Mouse (Mus musculus): ENCODE results near the gene Ago3.

Ago3 gene

DNA sequence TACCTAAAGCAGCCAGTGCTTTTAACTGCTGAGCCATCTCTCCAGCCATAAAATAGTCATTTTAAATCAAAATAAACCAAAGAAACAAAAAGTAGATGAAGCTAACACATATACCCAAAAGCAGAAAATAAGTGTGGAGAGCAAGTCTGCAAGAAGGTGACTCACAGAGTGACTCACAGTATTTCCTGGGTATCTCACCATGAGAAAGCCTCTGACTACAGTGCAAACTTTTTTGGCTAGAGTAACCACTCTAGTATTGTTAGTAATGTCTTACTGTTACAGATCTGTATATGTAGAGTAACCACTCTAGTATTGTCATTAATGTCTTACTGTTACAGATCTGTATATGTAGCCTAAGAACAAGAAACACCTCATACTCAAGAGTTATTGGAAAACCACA lies 13.6 kb downstream of the Ago3 start:
- no peak for DNase-seq

DNA sequence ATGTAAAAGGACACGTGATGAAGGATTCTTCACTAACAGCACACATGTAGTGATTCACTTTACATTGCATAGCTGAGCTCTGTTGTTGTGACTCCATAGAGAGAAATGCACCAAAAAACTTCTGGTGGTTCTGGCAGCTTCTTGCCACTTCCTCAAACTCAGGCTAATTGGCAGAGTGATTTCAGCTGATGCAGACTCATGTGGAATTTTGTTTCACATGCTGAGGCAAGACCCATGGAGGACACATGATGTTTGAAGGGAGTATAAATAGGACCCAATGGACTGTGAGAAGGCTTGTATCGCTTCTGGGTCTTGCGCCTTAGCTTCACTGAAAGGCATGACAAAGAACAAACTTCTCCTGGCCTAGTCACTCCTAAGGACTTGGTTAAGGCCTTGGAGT lies 16.8 kb downstream of the Ago3 start:
- no peak for DNase-seq

DNA sequence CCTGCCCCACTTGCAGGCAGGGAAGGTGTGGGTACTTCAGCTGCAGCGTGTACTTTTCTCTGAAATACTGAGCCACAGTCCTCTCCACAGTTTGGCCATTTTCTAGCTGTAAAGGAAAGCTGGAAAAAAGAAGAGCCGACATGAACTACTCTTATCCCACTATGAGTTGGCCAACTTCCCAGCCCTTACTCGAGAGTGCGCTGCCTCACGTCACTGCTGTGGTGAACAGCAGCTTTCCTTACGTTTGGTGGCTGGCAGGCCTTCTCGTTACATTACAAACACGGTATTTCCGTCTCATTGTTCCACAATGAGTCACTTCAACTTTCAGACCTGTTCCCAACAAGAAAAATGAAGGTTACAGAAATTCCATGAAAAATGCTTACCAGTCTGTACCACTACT lies 57.9 kb downstream of the Ago3 start:
- DNase-seq = no peak

DNA sequence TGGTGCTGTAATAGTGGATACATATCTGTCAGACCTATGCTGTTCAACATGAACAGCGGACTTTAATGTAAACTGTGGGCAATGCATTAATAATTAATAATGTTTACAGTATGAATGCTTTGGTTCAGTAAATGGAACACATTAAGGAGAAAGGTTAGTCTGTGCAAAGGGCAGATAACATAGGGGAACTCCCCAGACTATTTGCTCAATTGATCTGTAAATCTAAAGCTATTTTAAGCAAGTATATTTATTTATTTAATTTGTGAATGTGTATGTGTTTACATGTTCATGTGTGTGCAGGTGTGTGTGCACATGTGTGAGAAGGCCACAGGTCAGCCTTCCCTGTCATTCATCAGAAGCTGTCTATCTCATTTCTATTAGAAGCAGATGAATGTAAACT lies 69.3 kb downstream of the Ago3 start:
- no peak for DNase-seq

DNA sequence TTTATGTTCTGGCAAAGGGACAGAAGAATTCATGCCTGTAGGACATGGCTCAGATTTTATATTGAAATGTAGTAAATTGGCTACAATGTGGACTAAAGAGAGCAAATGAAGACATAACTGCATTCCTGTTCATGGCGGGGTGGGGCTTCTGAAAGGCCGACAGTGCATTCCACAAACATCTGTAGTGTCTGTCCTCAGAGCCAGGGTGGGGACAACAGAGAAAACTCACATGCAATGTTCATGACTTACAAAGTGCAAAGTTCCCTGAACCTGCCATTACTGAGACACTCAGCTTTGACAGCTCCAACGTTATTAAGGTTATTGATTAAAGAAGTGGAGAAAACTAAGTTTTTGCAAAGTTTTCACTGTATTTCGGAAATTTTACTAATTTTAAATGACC lies 85.9 kb downstream of the Ago3 start:
- peak; percentile 45 for DNase-seq

DNA sequence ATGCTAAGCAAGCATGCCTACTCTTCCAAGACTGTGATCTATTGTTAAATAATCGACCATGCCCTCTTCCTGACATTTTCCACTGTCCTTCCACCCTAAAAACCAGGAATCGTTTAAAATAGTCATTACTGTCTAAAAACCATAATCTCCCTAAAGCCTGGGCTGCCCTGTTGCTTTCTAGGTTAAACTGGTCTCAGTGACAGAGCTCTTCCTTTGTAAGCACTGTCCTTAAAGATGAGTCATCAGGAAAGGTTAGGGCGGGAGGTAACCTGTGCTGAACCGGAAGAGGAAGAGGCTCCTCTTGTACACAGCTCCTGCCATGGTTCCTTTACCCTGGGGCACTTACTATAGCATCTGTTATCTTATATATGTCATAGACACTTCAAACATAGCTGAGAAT lies 89.9 kb downstream of the Ago3 start:
- DNase-seq = no peak

DNA sequence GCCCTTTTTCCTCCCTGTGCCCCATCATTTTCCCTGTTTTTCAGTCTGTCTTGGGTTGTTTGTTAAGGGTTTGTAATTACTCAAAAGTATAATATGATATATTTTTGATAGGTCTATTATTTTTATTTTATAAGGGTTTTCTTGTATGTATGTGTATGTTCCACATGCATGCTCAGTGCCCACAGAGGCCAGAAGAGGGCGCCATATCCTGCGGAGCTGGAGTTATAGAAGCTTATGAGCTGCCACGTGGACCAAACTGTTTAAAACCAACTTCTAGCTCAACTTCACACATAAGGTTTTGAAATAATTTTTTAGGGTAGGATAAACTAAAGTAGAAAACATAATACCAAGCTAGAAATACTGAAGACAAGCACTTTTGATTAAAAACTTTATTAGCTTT lies 97.0 kb downstream of the Ago3 start:
- DNase-seq = peak; percentile 19

DNA sequence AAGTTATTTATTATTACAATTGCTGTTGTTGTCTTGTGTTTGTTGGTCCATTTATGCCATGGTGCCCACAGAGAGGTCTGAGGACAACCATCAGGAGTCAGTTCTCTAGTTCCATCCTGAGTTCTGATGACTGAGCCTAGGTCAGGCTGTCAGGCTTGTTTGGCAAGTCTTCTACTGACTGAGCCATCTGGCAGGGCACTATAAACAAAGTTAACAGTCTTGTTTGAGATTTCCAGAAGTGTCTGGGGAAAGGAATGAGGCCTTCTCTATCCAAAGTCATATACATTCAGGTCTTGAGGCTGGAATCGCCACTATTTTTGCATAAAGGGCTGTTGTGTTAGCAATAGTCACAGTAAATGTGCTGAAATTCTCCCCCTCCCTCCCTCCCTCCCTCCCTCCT lies 97.6 kb downstream of the Ago3 start:
- no peak for DNase-seq

DNA sequence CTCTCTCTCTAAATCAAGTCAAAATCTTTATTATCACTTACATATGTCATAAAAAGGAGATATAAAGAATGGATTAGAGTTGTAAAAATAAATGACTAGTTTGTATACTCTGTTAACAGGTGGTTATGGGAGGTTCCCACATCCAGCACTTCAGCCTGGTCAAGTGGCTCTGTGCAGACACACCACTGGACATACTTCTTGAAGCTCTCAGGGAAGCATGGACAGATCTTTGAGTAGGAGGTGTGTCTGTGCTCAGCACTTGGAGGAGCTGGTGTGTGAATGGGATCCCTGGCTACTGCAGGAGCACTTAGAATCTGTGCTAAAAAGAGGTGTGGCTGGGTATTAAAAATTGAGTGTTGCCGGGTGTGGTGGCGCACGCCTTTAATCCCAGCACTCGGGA lies 99.1 kb downstream of the Ago3 start:
- DNase-seq = no peak

DNA sequence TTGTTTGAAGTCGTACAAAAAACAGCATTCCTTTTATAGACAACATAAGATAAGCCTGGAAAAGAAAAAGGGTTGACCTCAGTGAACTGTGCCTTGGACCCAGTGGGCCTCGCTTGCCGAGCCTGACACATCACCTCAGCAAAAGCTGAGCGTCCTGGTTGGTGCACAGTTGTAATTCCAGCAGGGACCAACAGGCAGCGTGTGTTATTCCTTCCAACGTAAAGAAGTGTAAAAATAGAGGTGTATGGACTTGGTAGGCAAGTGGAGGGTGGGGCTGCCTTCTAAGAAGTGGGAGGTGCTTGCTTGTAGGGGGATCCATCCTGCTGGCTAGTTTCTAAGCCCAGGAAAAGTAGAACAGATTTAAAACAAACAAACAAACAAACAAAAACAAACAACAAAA lies 103.3 kb downstream of the Ago3 start:
- DNase-seq = no peak

DNA sequence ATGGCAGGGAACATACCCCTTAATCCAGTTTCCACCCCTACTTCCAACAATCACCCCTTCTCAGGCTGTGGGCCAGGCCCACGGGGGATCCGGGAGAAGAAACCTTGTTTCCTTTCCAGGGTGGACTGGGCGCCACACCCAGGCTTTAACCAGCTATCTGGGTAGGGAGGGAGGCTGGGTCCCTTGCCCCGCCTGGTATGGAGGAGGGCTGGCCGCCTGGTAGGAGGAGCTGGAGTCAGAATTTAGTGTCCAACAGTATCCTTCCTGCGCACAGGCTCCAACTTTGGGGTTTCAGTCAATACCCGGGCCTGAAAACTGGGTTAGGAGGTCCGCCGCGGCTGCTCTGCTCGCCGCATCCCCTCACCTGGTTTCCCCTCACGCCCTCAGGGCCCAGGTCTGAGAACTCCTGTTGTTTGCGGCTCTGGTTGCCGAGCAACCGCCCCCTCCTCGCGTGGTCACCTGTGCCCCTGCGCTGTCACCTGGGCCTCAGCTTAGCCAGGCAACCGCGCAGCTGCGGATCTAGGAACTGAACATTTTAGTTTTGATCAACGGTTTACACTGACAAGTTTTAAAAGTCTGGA lies 104.0 kb downstream of the Ago3 start, which contains the start of gene Tekt2:
TSS of gene Tekt2 (minus strand) at position 408 of the 581 bp plus-strand sequence.
- DNase-seq = no peak

DNA sequence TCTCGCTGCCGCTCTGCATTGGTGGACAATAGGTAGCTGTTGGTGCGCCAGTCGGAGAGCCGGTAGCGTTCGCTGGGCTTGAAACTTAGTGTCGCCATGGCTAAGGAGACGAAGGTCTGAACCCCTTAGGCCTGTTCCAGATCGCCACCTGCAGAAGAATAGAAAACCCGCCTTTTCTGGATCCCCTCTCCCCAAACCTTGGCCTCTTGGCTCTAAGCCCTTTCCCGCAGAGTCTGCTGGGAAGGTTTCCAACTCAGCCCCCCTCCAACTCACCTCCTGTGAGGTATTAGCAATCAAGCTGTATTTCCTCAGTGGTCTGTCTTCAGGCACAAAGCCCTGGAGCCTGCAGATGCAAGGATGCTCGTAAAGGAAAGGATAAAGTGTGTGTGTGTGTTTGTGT lies 104.5 kb downstream of the Ago3 start:
- no peak for DNase-seq

DNA sequence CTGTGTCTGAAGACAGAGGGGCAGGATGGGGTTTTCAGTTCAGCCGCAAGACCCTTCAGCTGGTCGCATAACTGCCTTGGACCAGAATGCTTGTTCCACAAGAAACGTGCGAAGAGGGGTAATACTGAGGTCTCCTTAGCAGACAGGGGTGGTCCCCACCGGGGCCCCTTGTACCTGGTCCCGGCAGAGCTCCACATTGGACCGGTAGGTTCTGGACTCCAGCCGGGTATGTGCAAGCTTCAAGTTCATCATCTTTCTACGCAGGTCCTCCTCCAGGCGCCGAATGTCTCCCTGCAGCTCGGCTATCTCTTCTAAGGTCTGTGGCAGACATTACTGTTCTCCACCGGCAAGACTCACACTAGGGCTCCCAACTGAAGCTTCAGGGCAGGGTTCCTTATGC lies 106.7 kb downstream of the Ago3 start:
- no peak for DNase-seq

DNA sequence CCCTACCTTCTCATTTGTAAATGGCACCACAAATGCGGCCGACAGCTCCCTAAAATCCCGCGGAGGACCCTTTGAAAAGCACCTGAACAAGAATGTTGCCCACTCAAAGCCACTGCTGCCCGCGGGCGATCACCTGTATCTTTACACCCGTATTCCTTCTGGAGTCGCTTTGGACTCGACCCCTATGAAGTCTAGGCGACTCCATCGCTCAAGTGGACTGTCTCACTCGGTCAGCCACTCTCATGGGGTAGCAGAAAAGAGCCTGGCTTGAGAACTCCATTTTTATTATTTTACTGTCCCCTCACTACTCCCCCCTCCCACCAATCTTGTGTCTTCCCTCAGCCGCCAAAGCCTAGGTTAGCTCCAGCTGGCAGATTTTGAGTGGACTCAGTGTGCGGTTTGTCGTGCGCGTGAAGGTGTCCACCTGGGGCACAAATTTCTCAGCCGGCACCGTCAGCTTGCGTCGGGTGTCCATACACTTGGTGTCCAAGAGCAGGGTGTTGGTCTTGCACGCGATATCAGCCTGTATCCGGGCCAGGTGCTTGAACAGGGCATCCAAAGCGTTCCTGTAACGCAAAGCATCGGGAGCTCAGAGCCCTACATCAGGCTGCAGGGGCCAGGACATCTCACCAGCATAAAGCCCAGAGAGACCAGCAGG lies 107.4 kb downstream of the Ago3 start:
- DNase-seq = no peak

DNA sequence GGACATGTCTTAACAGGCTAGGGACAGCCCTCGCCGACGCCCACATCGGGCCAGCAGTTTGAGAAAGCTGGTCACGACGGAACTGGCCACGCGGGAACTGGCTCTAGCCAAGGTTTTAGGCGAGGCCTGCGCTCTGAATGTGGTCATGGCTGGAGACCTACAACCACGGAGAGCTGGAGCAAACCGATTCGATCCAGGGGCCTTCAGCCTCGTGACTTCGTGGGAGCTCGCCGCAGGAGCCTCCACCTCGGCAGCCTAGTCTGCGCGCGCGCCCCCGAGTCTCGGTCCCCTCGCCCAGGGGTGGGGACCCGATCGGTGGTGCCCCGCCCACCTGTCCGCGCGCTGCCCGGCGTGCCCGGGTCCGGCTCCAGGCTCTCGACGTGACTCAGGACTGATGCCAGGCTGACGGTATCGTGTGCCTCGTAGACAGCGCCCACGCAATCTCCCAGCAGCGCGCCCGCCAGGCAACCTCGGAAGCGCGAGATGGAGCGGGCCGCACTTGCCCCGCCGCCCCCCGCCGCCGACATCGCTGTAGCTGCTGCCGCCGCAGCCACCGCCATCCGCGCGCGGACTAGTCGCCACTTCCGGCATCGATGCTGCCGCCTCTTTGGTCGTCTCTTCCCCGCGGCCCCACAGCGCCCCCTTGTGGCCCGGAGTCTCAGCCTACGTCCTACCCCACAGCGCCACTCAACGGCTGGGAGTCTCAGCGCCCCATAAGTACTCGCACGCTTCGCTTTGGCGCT lies 108.1 kb downstream of the Ago3 start, which contains the start of gene Adprhl2:
TSS of gene Adprhl2 (minus strand) at position 593 of the 743 bp plus-strand sequence.
- peak; percentile 97 for DNase-seq

DNA sequence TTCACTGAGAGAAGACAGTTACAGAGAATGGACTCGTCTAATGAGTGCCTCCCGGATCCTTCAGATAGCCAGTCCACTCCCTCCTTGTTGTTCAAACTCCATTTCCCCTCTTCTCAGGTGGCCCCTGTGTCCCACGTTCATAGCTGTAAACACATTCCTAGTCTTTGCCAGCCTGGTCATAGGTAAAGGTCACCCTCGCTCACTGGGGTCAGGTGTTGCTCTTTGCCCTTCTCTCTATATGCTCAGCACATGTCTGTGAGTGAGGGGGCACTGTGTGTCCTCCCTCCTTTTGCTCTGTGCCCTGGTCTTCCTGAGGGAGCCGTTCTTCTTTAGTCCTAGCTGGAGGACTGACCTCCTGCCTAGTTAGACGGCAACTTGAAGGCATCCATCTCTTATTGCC lies 109.5 kb downstream of the Ago3 start:
- DNase-seq = no peak

DNA sequence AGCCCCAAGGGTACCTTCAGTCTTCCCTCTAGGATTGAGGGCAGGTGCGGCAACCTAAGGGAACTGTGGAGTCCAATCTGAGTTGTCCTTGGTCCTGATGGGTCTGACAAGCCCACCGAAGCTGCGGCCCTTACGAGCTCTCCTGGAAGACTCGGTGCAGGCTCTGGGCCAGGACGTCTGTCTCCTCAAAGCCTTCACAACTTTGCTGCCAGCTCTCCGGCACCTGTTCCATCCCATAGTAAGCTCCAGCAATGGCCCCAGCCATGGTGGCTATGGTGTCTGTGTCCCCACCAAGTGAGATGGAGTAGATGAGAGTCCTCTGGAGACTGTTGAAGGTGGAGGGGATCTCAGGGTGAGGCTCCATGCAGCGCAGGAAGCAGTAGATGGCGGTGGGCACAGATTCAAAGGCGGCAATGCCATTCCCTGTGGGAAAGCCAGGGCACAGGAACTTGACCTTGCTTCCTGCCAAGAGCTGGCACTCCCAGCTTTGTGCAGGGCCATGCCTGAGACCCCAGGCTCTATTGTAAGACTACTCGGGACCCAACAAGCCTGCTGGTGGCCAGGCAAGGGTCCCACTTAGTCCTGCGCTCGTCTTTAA lies 112.8 kb downstream of the Ago3 start:
- DNase-seq = no peak

DNA sequence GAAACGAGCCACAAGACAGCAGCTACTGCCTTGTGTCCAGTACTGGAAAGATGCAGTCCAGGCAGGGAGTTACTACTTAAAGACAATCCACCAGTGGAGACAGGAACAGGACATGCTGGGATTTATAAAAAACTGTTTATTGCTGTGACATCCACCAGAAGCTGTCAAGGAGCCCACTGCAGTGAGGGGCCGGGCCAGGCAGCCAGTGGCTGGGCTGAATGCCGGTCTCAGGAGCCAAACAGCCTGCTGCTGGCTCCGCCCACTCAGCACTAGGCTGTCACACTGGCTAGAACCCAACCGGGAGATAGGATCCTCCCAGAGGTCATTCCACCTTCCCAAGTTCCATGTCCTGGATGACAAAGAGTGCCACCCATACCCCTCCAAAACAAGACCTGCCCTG lies 113.4 kb downstream of the Ago3 start:
- DNase-seq = peak; percentile 44

DNA sequence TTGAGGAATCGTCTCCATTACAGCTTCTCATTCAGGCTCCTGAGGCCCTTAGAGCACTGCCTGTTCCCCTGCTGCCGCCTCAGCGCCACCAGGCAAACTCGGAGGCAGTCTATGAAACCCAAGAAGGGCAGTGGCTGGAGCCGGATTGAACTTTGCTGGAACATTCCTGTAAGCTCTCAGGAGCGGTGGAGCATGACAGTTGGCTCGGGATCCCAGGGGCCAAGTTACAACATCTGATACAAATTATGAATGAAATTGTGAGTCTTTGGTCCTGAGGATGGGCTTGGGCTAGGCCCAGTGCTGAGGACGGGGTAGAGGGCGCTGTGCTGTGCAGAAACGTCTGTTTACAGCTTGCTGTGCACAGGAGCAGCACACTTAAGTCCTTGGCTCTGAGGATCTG lies 115.0 kb downstream of the Ago3 start:
- peak; percentile 81 for DNase-seq

DNA sequence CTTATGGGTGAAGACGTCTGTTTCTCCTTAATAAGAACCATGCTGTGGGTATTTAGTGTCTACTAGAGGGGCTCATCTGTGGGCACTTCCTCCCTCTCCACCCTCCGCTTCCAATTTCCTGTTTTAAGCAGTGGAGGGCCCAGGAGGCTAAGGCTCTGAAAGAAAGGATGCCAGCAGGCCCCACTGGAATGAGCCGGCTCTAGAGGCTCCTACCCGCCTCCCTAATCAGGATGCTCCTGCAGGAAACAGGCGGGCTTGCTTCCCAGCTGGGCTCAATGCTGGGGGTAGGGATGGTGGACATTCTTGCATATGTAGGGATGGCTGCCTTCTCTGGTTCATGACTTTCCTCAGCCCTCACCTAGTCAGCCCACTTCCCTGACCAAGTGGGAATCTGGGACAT lies 116.2 kb downstream of the Ago3 start:
- DNase-seq = no peak

DNA sequence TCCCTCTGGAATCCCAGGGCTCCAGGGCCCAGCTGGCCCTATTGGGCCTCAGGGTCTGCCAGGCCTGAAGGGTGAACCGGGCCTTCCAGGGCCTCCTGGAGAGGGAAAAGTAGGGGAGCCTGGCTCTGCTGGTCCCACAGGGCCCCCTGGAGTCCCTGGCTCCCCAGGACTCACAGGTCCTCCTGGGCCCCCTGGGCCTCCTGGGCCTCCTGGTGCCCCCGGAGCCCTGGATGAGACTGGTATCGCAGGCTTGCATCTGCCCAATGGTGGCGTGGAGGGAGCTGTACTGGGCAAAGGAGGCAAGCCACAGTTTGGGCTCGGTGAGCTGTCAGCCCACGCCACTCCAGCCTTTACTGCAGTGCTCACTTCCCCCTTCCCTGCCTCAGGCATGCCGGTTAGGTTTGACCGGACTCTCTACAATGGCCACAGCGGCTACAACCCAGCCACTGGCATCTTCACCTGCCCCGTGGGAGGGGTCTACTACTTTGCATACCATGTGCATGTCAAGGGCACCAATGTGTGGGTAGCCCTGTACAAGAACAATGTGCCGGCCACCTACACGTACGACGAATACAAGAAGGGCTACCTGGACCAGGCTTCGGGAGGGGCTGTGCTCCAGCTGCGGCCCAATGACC lies 117.7 kb downstream of the Ago3 start:
- DNase-seq = no peak

DNA sequence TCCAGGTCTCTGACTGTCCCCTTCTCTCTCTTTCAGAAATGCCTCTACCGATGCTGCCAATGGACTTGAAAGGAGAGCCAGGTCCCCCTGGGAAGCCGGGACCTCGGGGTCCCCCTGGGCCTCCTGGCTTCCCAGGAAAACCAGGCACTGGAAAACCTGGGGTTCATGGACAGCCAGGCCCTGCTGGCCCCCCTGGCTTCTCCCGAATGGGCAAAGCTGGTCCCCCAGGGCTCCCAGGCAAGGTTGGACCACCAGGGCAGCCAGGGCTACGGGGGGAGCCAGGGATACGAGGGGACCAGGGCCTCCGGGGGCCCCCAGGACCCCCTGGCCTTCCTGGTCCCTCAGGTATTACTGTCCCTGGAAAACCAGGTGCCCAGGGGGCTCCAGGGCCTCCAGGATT lies 119.0 kb downstream of the Ago3 start:
- no peak for DNase-seq

DNA sequence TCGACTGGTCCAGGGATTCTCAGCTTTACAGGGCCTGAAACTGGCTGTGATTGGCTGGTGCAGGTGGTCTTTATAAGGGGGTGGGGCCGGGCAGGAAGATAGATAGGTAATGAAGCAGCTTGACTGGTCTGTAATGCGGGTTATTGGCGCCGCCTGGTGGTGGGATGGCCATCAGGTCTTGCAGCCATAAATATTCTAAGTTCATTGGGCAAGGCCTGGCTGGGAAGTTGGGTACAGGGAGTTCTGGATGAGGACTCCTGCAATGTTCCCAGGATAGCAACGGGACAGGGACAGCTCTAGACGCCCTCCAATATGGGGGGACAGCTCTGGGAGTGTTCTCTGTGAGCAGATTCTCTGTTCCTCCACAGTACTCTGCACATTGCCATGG lies 119.4 kb downstream of the Ago3 start:
- peak; percentile 90 for DNase-seq

Measured in kidney, adult 9 months (tissue).